Mouse (Mus musculus): Measurements from ENCODE around the gene Sdad1. TPM values are rescaled to one million over a fixed set of nuclear protein-coding genes. Genes with fewer than 3 reads are reported as not detected.

Sdad1 gene
- polyA plus RNA-seq, 1 experiment, result 83.8 TPM

DNA sequence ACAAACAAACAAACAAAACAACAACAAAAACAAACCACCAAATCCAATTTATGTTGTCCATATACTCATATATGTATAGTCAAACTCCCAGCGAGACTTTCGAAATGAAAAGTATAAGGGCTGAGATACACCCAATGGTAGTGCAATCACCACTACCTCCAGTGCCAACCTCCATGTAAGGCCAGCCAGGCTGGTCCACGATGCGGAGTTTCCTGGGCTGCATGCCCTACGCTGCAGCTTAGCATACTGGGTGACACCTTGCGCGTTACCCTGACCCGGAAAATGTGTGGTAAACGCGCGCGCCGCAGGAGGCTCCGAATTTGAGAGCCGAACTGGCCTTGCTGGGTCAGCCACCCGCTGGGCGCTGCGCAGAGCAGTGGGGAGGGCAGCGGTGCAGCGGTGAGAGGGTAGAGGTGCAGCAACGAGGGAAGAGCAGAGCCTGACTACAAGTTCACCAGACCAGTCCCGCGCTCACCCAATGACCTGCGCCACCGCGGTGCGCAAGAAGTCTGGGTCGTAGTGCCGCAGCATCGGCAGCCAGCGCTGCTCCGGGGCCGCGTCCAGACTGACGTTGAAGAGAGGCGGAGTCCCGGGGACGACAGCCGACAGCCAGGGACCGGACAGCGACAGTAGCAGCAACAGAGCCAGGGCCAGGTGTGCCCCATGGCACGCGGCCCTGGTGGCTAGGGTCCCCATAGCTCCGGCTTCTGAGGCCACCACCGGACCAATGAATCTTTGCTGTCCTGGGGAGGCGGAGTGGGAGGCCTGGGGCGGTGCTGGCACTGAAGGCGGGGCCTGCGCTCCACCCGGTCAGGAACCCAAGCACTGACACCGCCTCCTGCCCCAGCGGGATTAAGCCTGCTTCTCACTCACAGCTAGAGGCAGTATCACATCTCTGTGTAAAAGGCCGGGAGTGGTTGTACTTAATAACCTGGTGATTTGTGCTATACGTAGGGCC is 32.6 kb downstream of the Sdad1 start, which contains the start of gene Naaa:
TSS of gene Naaa (minus strand) at position 734 of the 958 bp plus-strand sequence.
- Histone ChIP-seq H3K4me1 (ENCODE audit: control insufficient read depth, insufficient read depth, low read length) (no peaks in the 10 kb centered on the region), H3K4me3 (ENCODE audit: low read depth, low read length) (peak within 1 kb of the TSS; percentile 61), H3K27me3 (ENCODE audit: control insufficient read depth, insufficient read depth, low read length, poor library complexity, severe bottlenecking) (no peaks in the 10 kb centered on the region), H3K9me3 (replicated peaks; ENCODE audit: control insufficient read depth, insufficient read depth, low read length, poor library complexity, severe bottlenecking) (no peaks in the 10 kb centered on the region), H3K36me3 (ENCODE audit: control insufficient read depth, insufficient read depth, low read length, poor library complexity, severe bottlenecking) (no peaks in the 10 kb centered on the region), H3K9ac (ENCODE audit: low read depth, poor library complexity, severe bottlenecking) (peak within 1 kb of the TSS; percentile 6; the same call in 1 of the 2 replicates), H3K27ac (ENCODE audit: insufficient read depth, low read length) (no peak within 1 kb of the TSS)
- TF ChIP-seq POLR2A (IDR thresholded peaks at IDR 0.05; ENCODE audit: insufficient read depth, low read length) (no peak), CTCF (IDR thresholded peaks at IDR 0.05; ENCODE audit: low read depth, low read length) (peak; percentile 20)

DNA sequence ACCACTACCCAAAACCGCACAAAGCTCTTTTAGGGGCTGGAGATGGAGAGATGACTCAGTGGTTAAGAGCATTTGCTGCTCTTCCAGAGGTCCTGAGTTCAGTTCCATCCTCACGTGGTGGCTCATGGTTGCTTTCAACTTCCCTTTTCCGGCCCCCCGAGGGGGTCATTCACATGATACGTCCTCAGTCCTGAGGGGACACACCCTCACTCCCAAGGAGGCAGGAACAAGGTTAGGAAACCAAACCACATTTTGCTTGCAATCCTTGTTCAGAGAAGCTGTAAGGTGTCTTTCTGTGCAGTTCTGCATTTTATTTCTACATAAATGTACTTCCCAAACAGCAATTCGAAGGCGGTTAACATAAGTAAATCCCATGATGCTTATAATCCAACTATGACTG is 39.8 kb downstream of the Sdad1 start:
- Histone ChIP-seq H3K36me3 (ENCODE audit: control insufficient read depth, insufficient read depth, low read length, poor library complexity, severe bottlenecking) (no peaks in the 10 kb centered on the region), H3K9me3 (replicated peaks; ENCODE audit: control insufficient read depth, insufficient read depth, low read length, poor library complexity, severe bottlenecking) (no peaks in the 10 kb centered on the region), H3K9ac (ENCODE audit: low read depth, poor library complexity, severe bottlenecking) (no peak overlapping the region), H3K4me1 (ENCODE audit: control insufficient read depth, insufficient read depth, low read length) (no peaks in the 10 kb centered on the region), H3K4me3 (ENCODE audit: low read depth, low read length) (no peak overlapping the region), H3K27ac (ENCODE audit: insufficient read depth, low read length) (no peak overlapping the region), H3K27me3 (ENCODE audit: control insufficient read depth, insufficient read depth, low read length, poor library complexity, severe bottlenecking) (no peaks in the 10 kb centered on the region)
- TF ChIP-seq POLR2A (IDR thresholded peaks at IDR 0.05; ENCODE audit: insufficient read depth, low read length), result no peak
- TF ChIP-seq CTCF (IDR thresholded peaks at IDR 0.05; ENCODE audit: low read depth, low read length), result no peak
- TF ChIP-seq EP300 (IDR thresholded peaks at IDR 0.05; ENCODE audit: insufficient read depth, low read depth, low read length), result no peak

DNA sequence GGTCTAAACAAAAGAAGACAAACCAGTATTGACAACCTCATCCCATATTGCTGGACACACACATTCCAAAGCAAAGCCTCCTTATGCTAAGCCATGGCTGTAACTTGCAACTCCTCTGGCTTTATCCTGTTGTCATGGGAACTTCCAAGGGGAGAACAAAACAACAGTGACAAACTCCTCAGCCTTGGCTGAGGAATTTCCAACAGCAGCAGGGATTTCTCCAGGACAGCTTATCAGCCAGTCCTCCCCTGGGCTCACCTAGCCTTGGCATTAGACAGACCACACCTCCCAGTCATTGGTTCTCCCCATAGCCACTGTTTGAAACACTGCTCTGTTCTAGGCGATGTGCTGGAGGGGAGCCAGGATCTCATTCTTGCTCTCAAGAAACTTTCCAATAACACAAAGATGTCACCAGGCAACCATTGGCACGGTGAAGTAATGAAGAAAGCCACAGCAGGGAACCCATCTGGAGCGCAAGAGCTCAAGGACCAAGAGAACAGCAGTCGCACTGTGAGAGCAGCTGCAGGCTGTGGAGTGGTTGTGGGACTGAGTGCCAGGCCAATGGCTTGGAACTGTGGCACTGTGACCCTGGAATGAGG is 46.4 kb downstream of the Sdad1 start:
- TF ChIP-seq CTCF (IDR thresholded peaks at IDR 0.05; ENCODE audit: low read depth, low read length) (no peak), POLR2A (IDR thresholded peaks at IDR 0.05; ENCODE audit: insufficient read depth, low read length) (no peak), EP300 (IDR thresholded peaks at IDR 0.05; ENCODE audit: insufficient read depth, low read depth, low read length) (no peak)
- H3K9ac ChIP-seq (ENCODE audit: low read depth, poor library complexity, severe bottlenecking), result no peak overlapping the region
- no peak overlapping the region for H3K4me3 ChIP-seq (ENCODE audit: low read depth, low read length)
- no peaks in the 10 kb centered on the region for H3K9me3 ChIP-seq (replicated peaks; ENCODE audit: control insufficient read depth, insufficient read depth, low read length, poor library complexity, severe bottlenecking)
- H3K27me3 ChIP-seq (ENCODE audit: control insufficient read depth, insufficient read depth, low read length, poor library complexity, severe bottlenecking), result no peaks in the 10 kb centered on the region
- H3K27ac ChIP-seq (ENCODE audit: insufficient read depth, low read length), result no peak overlapping the region
- H3K36me3 ChIP-seq (ENCODE audit: control insufficient read depth, insufficient read depth, low read length, poor library complexity, severe bottlenecking), result no peaks in the 10 kb centered on the region
- no peaks in the 10 kb centered on the region for H3K4me1 ChIP-seq (ENCODE audit: control insufficient read depth, insufficient read depth, low read length)

DNA sequence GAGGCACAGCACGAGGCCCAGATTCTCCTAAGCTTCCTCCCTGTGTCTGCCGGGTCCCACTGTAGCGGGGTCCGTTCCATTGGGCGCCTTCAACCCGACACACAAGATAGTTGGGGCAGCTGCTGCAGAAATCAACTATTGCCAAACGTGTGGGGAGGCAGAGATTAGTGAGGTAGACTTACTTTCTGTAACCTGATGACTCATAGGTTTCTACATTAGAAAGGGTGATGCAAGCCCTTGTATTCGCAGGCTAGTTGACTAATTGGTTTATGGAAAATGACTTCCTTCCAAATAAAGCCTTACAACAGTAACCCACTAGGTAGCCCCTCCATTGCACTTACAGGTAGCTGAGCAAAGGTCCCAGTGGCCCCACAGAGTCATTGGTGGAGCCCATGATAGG is 47.6 kb downstream of the Sdad1 start:
- no peaks in the 10 kb centered on the region for H3K36me3 ChIP-seq (ENCODE audit: control insufficient read depth, insufficient read depth, low read length, poor library complexity, severe bottlenecking)
- no peaks in the 10 kb centered on the region for H3K9me3 ChIP-seq (replicated peaks; ENCODE audit: control insufficient read depth, insufficient read depth, low read length, poor library complexity, severe bottlenecking)
- H3K27me3 ChIP-seq (ENCODE audit: control insufficient read depth, insufficient read depth, low read length, poor library complexity, severe bottlenecking), result no peaks in the 10 kb centered on the region
- H3K4me3 ChIP-seq (ENCODE audit: low read depth, low read length), result no peak overlapping the region
- TF ChIP-seq EP300 (IDR thresholded peaks at IDR 0.05; ENCODE audit: insufficient read depth, low read depth, low read length), result no peak
- no peak for TF ChIP-seq CTCF (IDR thresholded peaks at IDR 0.05; ENCODE audit: low read depth, low read length)
- no peak for TF ChIP-seq POLR2A (IDR thresholded peaks at IDR 0.05; ENCODE audit: insufficient read depth, low read length)
- H3K9ac ChIP-seq (ENCODE audit: low read depth, poor library complexity, severe bottlenecking), result no peak overlapping the region
- no peaks in the 10 kb centered on the region for H3K4me1 ChIP-seq (ENCODE audit: control insufficient read depth, insufficient read depth, low read length)
- no peak overlapping the region for H3K27ac ChIP-seq (ENCODE audit: insufficient read depth, low read length)

DNA sequence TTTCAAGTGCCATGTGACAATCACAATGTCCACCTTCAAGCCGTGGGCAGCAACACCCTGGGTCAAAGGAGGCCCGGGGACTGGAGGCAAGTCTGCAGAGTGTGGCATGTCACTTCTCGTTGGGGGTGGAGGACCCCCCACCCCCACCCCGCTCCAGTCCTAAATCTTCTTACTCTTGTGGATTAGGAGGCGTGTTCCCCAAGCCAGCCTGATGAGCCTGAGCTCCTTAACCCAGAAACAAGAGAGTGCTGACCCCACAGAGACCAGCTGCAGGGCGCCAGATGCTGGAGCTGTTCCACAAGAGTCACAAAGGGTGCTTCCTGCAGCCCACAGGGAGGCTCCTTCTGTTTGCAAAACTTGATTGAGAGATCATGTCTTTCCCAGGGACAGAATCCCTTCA is 54.1 kb downstream of the Sdad1 start, which contains the start of gene Ppef2:
TSS of gene Ppef2 (minus strand) at position 61 of the 400 bp plus-strand sequence.
- H3K4me3 ChIP-seq (ENCODE audit: low read depth, low read length), result no peak within 1 kb of the TSS
- H3K27me3 ChIP-seq (ENCODE audit: control insufficient read depth, insufficient read depth, low read length, poor library complexity, severe bottlenecking), result no peaks in the 10 kb centered on the region
- no peak within 1 kb of the TSS for H3K9ac ChIP-seq (ENCODE audit: low read depth, poor library complexity, severe bottlenecking)
- H3K27ac ChIP-seq (ENCODE audit: insufficient read depth, low read length), result no peak within 1 kb of the TSS
- no peak for TF ChIP-seq POLR2A (IDR thresholded peaks at IDR 0.05; ENCODE audit: insufficient read depth, low read length)
- TF ChIP-seq EP300 (IDR thresholded peaks at IDR 0.05; ENCODE audit: insufficient read depth, low read depth, low read length), result no peak
- TF ChIP-seq CTCF (IDR thresholded peaks at IDR 0.05; ENCODE audit: low read depth, low read length), result no peak
- H3K36me3 ChIP-seq (ENCODE audit: control insufficient read depth, insufficient read depth, low read length, poor library complexity, severe bottlenecking), result no peaks in the 10 kb centered on the region
- no peaks in the 10 kb centered on the region for H3K4me1 ChIP-seq (ENCODE audit: control insufficient read depth, insufficient read depth, low read length)
- H3K9me3 ChIP-seq (replicated peaks; ENCODE audit: control insufficient read depth, insufficient read depth, low read length, poor library complexity, severe bottlenecking), result no peaks in the 10 kb centered on the region

DNA sequence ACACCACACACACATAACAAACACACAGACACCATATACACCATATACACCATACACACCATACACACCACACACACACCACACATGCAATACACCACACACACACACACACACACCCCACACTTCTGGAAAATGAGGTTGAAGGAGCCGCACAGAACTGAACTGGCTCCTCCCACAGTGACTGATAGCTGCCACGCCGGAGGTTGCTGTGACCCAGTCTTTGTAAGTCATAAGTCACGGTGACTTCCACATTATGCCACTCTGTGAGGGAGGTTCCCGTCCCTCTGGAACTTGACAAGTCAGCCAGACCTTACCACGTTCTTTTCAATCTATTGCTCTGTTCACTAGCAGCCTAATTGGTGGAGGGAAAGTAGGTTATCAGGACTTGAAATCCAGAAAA is 55.8 kb downstream of the Sdad1 start:
- Histone ChIP-seq H3K27ac (ENCODE audit: insufficient read depth, low read length) (no peak overlapping the region), H3K4me1 (ENCODE audit: control insufficient read depth, insufficient read depth, low read length) (no peaks in the 10 kb centered on the region), H3K4me3 (ENCODE audit: low read depth, low read length) (no peak overlapping the region), H3K9me3 (replicated peaks; ENCODE audit: control insufficient read depth, insufficient read depth, low read length, poor library complexity, severe bottlenecking) (no peaks in the 10 kb centered on the region), H3K9ac (ENCODE audit: low read depth, poor library complexity, severe bottlenecking) (no peak overlapping the region), H3K36me3 (ENCODE audit: control insufficient read depth, insufficient read depth, low read length, poor library complexity, severe bottlenecking) (no peaks in the 10 kb centered on the region), H3K27me3 (ENCODE audit: control insufficient read depth, insufficient read depth, low read length, poor library complexity, severe bottlenecking) (no peaks in the 10 kb centered on the region)
- TF ChIP-seq CTCF (IDR thresholded peaks at IDR 0.05; ENCODE audit: low read depth, low read length) (no peak), EP300 (IDR thresholded peaks at IDR 0.05; ENCODE audit: insufficient read depth, low read depth, low read length) (no peak), POLR2A (IDR thresholded peaks at IDR 0.05; ENCODE audit: insufficient read depth, low read length) (no peak)

All from ES-Bruce4 (cell line).